Mouse (Mus musculus) liver, embryonic 13.5 days (tissue): Measurements from ENCODE around the gene Ksr1. TPM values are rescaled to one million over a fixed set of nuclear protein-coding genes. Genes with fewer than 3 reads are reported as not detected.

ENCODE experiments used
- ATAC-seq: fragments of 200-750 bp; cut with Nextera tagmentation; 2 replicates; pipeline ENCODE4 v1.8.0; 2017; ENCODE audit warnings: low read depth, mild to moderate bottlenecking, moderate number of reproducible peaks, moderate library complexity
- DNase-seq: peaks from one replicate; pipeline ENCODE4 v3.0.0; 2022
- H3K27ac ChIP-seq: fragments of 300-500 bp; sonication (generic); 2 replicates; pipeline ENCODE4 v1.5.1; 2015; ENCODE audit warnings: moderate library complexity, mild to moderate bottlenecking, inconsistent platforms
- H3K27me3 ChIP-seq: fragments of 300-500 bp; sonication (generic); 2 replicates; pipeline ENCODE4 v1.6.1; 2015; ENCODE audit warnings: mild to moderate bottlenecking, inconsistent platforms
- H3K36me3 ChIP-seq: fragments of 300-500 bp; sonication (generic); 2 replicates; pipeline ENCODE4 v1.6.1; 2015; ENCODE audit warnings: mild to moderate bottlenecking, inconsistent platforms
- H3K4me1 ChIP-seq: fragments of 300-500 bp; sonication (generic); replicated peaks from 2 replicates; pipeline ENCODE4 v1.6.1; 2015; ENCODE audit warnings: inconsistent platforms
- H3K4me2 ChIP-seq: fragments of 300-500 bp; sonication (generic); 2 replicates; pipeline ENCODE4 v1.6.1; 2015; ENCODE audit warnings: inconsistent platforms, mild to moderate bottlenecking, moderate library complexity
- H3K4me3 ChIP-seq: fragments of 300-500 bp; sonication (generic); replicated peaks from 2 replicates; pipeline ENCODE4 v1.5.1; 2015; ENCODE audit warnings: mild to moderate bottlenecking, inconsistent platforms
- H3K9ac ChIP-seq: fragments of 300-500 bp; sonication (generic); 2 replicates; pipeline ENCODE4 v1.6.1; 2015; ENCODE audit warnings: mild to moderate bottlenecking, inconsistent platforms
- H3K9me3 ChIP-seq: fragments of 300-500 bp; sonication (generic); replicated peaks from 2 replicates; pipeline ENCODE4 v1.6.1; 2016; ENCODE audit warnings: inconsistent platforms
- WGBS: fragments of 180-500 bp; shearing (Covaris S2); methylation state at CpG from one replicate; pipeline ENCODE4 v1.1.7; 2015; ENCODE audit not compliant: insufficient replicate concordance; 5-methylcytosine and 5-hydroxymethylcytosine counted together
- polyA plus RNA-seq: library from polyadenylated mRNA; unstranded; fragments of >200 nt; fragmentation: Nextera tagmentation; extraction: Ambion mirVana; gene quantifications from 2 replicates; pipeline ENCODE4 v1.2.1, GENCODE M21; 2015

The Ksr1 gene
- polyA plus RNA-seq, 1 experiment from 2014 or later = 1.8 TPM

DNA sequence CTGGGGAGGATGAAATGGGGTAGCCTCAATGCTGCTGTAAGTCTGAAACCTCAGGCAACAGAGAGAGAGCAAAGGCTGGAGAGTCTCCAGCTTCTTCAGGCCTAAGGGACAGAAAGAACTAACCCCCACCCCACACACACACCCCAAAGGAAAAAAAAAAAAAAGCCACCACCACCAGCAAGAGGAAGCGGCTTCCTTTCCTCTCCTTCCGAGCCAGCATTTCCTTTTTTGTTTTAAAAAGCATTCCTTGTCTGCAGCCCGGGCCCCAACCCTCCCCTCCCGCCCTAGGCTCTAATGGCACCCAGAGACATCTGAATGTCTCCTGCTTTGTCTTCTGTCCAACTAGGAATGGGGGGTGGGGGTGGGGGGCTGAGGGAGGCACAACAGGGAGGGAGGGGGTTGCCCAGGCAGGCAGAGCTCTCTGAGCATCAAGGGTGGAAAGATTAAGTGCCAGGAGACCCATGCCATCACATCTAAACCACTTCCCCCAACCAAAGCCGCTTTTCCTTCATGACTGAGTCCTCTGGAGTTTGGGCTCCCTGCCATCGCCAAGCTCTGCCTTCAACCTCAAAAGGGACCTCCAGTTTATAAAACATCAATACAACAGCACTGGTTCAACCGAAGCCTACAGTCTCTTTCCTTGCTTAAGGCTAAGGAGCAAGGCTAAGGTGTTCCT lies 10.4 kb downstream of the Ksr1 start:
- Histone ChIP-seq H3K4me3 (no peak overlapping the region), H3K4me2 (no peak overlapping the region), H3K4me1 (peaks cover 42% of the 10 kb centered on the region), H3K36me3 (no peaks in the 10 kb centered on the region), H3K27me3 (no peaks in the 10 kb centered on the region), H3K9ac (no peak overlapping the region), H3K9me3 (no peaks in the 10 kb centered on the region), H3K27ac (peak overlapping the region; percentile 25; the same call in 1 of the 2 replicates)
- WGBS = 40% methylated on average over 7 of the region's 7 CpGs
- no peak for ATAC-seq
- no peak for DNase-seq

DNA sequence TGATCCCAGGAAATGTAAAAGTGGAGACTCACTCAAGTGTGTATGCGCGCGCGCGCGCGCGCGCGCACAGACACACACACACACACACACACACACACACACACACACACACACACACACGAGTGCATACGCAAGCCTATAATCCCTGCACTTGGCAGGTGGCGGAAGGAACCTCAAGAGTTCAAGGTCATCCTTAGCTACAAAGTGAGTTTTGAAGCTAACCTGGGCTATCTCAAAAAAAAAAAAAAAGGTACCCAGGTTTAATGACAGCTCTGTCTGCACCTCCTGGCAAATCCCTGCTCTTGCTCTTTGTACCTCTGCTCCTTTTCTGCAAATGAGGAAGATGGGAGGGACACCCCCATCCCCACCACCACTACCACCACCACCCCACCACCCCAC lies 11.1 kb downstream of the Ksr1 start:
- Histone ChIP-seq H3K4me1 (peaks cover 44% of the 10 kb centered on the region), H3K27ac (peak overlapping the region; percentile 25; the same call in 1 of the 2 replicates), H3K36me3 (no peaks in the 10 kb centered on the region), H3K9ac (no peak overlapping the region), H3K4me2 (no peak overlapping the region), H3K4me3 (no peak overlapping the region), H3K27me3 (no peaks in the 10 kb centered on the region), H3K9me3 (no peaks in the 10 kb centered on the region)
- ATAC-seq (no peak), DNase-seq (no peak)
- 89% methylated on average over 13 of the region's 13 CpGs for WGBS

DNA sequence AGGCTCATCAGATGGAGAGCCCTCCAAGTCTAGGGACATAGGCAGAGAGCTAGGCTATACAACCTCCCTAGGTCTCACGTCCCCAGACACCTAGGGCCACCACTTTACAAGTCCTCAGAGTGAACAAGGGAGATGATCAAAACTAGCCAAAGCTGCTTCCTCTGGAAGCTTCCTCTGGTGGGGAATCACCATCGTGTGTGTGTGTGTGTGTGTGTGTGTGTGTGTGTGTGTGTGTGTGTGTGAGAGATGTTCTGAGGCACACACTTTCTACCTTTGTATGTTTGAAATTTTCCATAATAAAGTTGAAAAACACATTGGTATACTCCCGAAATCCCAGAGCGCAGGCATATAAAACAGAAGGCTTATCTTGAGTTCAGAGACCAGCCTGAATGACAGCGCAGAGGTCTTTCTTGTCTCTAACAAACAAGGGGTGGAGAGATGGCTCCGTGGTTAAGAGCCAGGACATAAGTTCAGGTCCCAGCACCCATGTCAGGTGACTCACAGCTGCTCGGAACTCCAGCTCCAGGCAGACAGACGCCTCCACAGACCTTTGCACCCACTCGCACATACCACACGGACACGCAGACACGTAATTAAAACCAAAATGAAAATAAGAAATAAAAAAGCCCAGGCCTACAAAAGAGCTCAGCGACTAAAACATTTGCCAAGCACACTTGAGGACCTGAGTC lies 11.6 kb downstream of the Ksr1 start:
- Histone ChIP-seq H3K27me3 (no peaks in the 10 kb centered on the region), H3K4me2 (no peak overlapping the region), H3K4me1 (peaks cover 50% of the 10 kb centered on the region), H3K4me3 (no peak overlapping the region), H3K36me3 (no peaks in the 10 kb centered on the region), H3K9me3 (no peaks in the 10 kb centered on the region), H3K27ac (no peak overlapping the region), H3K9ac (no peak overlapping the region)
- no peak for DNase-seq
- 54% methylated on average over 13 of the region's 13 CpGs for WGBS
- no peak for ATAC-seq

DNA sequence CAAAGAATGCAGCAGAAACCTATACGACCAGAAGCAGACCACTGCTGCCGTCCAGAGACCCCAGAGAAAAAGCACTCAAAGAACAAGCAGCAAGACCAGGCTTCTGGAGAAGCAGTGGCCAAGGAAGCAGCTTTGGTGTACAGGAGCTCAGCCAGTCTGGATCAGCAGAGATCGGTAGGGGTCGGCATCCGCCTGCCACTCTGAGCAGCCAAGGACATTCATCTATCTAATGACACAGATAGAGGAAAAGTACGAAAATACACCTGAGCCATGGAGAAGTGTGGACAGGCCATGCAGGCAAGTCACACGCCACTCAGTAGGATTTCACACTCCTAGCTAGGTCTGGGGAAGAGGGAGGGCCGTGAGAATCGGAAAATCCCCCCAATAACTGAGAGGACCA lies 12.2 kb downstream of the Ksr1 start:
- Histone ChIP-seq H3K36me3 (no peaks in the 10 kb centered on the region), H3K27me3 (no peaks in the 10 kb centered on the region), H3K9ac (no peak overlapping the region), H3K4me1 (peaks cover 56% of the 10 kb centered on the region), H3K27ac (no peak overlapping the region), H3K9me3 (no peaks in the 10 kb centered on the region), H3K4me3 (no peak overlapping the region), H3K4me2 (no peak overlapping the region)
- ATAC-seq = no peak
- WGBS = 68% methylated on average over 9 of the region's 9 CpGs
- DNase-seq = no peak

DNA sequence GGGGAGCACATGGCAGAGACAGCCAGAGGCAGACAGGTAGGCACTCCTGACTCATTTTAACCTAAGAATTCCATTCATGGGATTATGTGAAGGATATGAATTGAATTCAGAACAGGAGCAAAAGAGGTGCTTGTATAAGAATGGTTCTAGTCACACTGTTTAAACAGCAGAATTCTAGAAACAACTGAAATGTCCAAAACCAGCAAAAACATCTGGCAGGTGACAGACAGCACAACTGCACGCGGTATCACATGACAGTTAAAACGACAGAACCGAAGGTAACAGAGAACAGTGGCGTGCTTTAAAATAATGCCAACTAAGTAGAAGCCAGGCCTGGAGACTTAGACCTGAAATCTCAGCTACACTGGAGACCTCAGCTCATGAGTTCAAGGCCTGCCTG lies 13.2 kb downstream of the Ksr1 start:
- Histone ChIP-seq H3K4me2 (no peak overlapping the region), H3K4me1 (peaks cover 60% of the 10 kb centered on the region), H3K36me3 (no peaks in the 10 kb centered on the region), H3K27me3 (no peaks in the 10 kb centered on the region), H3K4me3 (no peak overlapping the region), H3K27ac (no peak overlapping the region), H3K9ac (no peak overlapping the region), H3K9me3 (no peaks in the 10 kb centered on the region)
- DNase-seq (no peak), ATAC-seq (no peak)
- 68% methylated on average over 5 of the region's 5 CpGs for WGBS

DNA sequence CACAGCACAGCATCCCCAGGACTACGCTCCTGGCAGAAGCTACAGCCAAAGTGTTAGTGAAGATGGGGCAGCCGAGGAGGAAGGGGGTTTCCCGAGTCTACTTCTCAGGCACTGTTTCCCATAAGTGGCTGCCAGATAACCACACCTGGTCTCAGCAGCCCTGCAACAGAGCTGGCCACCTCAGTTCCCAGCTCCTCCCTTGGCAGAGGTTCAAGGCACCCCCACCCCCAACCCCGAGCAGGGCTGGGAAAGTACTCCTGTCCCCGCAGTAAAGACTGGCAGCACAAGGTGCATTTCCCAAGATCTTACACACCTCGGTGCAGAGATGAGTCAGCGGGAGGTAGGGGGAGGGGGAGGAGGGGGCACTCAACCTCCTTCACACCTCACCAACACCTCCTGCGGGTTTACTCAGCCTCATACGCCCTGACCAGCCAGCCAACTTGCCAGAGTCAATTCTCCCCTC lies 14.2 kb downstream of the Ksr1 start:
- Histone ChIP-seq H3K27ac (no peak overlapping the region), H3K4me3 (no peak overlapping the region), H3K36me3 (no peaks in the 10 kb centered on the region), H3K4me2 (no peak overlapping the region), H3K9ac (no peak overlapping the region), H3K4me1 (peaks cover 60% of the 10 kb centered on the region), H3K9me3 (no peaks in the 10 kb centered on the region), H3K27me3 (no peaks in the 10 kb centered on the region)
- DNase-seq (no peak), ATAC-seq (no peak)
- WGBS = 59% methylated on average over 9 of the region's 9 CpGs

DNA sequence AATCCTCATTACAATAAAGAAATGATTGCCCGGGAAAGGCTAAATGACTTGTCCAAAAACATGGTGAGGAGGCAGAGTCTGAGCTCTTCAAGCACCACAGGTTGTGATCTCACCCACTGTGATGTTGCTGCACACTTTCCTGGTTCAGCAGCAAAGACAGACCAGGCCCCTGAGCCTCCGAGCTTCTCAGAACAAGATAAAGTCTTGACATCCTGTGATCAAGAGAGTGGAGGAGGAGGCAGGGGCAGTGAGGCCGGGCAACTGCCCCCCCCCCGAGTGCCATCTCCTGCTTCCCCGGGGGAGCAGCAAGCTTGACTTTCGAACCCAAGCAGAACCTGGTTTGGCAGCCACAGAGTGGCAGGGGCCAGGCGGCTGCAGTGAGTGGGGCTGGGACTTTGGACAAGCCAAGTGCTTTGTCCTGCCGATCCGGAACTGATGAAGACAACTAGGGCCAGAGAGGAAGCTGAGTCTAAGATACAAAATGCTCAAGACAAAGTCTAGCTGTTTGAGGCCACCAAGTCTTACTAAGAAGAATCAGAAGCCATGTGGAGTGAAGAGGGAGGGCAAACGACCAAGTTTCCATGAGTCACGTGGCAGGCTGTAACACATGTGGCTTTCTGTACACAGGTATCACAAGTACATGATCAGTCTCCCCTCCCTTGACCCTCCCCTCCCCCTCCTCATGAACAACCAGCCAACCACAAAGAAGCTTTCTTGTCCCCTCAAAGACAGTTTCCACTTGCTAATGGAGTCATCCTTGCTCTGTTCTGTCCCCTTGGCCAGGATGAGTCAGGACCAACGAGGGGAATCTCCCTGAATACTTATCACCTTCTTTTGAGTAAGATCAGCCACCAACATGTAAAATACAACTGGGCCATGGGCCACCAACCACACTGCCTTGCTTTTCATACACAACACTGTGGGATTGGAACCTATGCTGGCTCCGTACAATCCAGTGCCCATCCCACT lies 16.5 kb downstream of the Ksr1 start:
- Histone ChIP-seq H3K36me3 (no peaks in the 10 kb centered on the region), H3K4me3 (no peak overlapping the region), H3K27me3 (no peaks in the 10 kb centered on the region), H3K4me2 (no peak overlapping the region), H3K27ac (no peak overlapping the region), H3K9ac (no peak overlapping the region), H3K9me3 (no peaks in the 10 kb centered on the region), H3K4me1 (peaks cover 58% of the 10 kb centered on the region)
- DNase-seq (no peak), ATAC-seq (no peak)
- 41% methylated on average over 13 of the region's 13 CpGs for WGBS

DNA sequence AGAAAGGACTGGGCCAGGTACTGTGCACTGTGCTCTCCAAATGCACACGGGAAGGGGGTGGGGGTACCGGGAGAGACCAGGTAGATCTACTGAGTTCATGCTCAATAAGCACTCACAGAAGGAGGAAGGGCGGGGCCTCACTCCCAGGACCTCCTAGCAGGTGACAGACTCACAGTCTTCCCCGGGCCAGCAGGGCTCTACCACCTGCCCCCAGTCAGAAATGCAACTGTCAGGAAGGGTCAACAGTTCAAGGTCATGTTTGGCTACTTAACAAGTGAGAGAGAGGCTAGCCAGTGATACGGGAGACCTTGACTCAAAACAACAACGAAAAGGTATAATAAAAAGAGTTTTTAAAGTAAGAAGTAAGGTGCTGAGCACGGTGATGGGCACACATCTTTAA lies 18.0 kb downstream of the Ksr1 start:
- Histone ChIP-seq H3K36me3 (no peaks in the 10 kb centered on the region), H3K4me3 (no peak overlapping the region), H3K4me1 (peaks cover 50% of the 10 kb centered on the region), H3K4me2 (no peak overlapping the region), H3K9ac (no peak overlapping the region), H3K27me3 (no peaks in the 10 kb centered on the region), H3K27ac (no peak overlapping the region), H3K9me3 (no peaks in the 10 kb centered on the region)
- ATAC-seq (no peak), DNase-seq (no peak)
- WGBS = 73% methylated on average over 7 of the region's 7 CpGs

DNA sequence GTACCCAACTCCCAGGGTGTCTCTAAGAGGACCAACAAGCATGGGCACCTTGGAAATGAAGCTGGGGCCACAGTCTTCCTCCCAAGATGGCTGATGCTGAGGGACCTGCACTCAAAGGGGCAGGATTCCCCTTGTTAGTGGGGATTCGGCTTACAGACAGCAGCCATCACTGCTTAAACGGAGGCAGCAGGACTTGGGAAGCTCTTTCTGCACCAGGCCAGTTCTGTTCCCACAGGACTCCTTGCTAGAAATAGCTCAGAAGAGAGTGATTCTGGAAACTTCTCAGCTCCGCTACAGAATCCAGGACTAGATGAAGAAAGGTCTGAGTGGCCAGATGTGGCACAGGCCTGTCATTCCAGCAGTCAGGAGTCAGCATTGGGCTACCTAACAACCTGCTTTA lies 19.2 kb downstream of the Ksr1 start:
- Histone ChIP-seq H3K4me2 (no peak overlapping the region), H3K4me3 (no peak overlapping the region), H3K27me3 (no peaks in the 10 kb centered on the region), H3K9ac (no peak overlapping the region), H3K9me3 (no peaks in the 10 kb centered on the region), H3K36me3 (no peaks in the 10 kb centered on the region), H3K4me1 (peaks cover 58% of the 10 kb centered on the region), H3K27ac (no peak overlapping the region)
- WGBS = 76% methylated on average over 3 of the region's 3 CpGs
- ATAC-seq (no peak), DNase-seq (no peak)

DNA sequence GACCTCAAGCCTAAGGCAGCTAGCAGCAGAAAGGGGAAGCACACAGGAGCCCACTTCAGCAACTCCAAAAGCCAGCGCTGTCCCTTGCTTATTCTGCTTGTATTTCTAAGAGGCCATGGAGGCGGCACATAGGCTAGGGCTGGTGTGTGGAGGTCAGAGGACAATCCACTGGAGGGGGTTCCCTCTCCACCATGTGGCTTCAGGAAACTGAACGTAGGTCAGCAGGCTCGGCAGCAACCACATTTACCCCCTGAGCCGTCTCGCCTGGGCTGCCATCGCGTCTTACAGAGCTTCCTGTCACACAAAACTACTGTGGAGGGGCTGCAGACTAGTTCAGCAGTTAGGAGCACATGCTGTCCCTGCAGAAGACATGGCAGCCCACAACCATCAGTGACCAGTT lies 20.4 kb downstream of the Ksr1 start:
- H3K27me3 ChIP-seq = no peaks in the 10 kb centered on the region
- no peak overlapping the region for H3K27ac ChIP-seq
- H3K4me1 ChIP-seq = peaks cover 61% of the 10 kb centered on the region
- H3K4me2 ChIP-seq = no peak overlapping the region
- H3K36me3 ChIP-seq = no peaks in the 10 kb centered on the region
- DNase-seq (no peak), ATAC-seq (no peak)
- WGBS = 21% methylated on average over 8 of the region's 8 CpGs
- H3K4me3 ChIP-seq = no peak overlapping the region
- no peaks in the 10 kb centered on the region for H3K9me3 ChIP-seq
- H3K9ac ChIP-seq = no peak overlapping the region

DNA sequence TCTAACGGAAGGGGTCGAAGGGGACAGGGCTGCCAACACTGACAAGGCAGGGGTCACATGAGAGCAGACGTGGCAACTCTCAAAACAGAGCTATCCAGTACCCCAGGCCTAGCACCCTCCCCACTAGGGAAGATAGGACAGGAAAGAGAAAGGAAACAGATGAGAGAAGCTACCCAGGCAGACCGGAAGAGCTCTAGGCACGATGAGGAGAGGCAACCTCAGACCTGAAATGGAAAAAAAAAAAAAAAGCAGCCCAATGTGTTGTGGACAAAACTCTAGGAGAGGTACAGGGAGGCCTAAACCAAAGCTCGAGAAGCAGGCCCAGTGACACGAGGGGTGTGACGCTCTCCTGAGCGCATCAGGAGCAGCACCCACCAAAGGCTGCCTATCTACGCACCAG lies 23.7 kb downstream of the Ksr1 start:
- no peaks in the 10 kb centered on the region for H3K36me3 ChIP-seq
- peak; percentile 36; the same call in 1 of the 2 replicates for ATAC-seq
- 34% methylated on average over 10 of the region's 10 CpGs for WGBS
- H3K4me2 ChIP-seq = no peak overlapping the region
- H3K9me3 ChIP-seq = no peaks in the 10 kb centered on the region
- no peak for DNase-seq
- no peaks in the 10 kb centered on the region for H3K27me3 ChIP-seq
- H3K4me3 ChIP-seq = no peak overlapping the region
- peak overlapping the region; percentile 8; the same call in 1 of the 2 replicates for H3K27ac ChIP-seq
- H3K9ac ChIP-seq = no peak overlapping the region
- peaks cover 45% of the 10 kb centered on the region for H3K4me1 ChIP-seq
